Mouse (Mus musculus): ENCODE measurements around the gene Adamts15.

The Adamts15 gene

GRCm38 (mm10) chr9:30922197-30922894 is at the start of gene Adamts15:
Adamts15 (minus strand) TSS chr9:30922452.
- DNase-seq: peak; percentile 11 to 14

DNA sequence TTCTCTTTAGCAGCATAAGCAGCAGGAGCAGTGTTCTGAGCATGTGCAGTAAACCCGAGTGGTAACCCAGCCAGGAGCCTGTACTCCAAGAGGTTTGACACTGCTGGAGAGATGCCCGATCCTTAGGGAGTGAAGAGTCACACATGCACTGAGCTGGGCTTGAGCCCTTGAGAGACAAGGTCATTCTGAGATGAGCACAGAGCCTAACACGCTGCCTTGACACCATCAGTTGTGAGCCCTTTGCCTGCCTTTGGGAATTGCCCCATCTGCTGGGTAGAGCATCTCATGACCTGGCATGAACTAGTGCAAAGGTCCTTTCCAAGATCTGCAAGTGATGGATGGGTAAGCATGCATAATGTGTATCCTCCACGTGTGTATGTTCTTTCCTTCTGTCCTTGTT is 49.7 kb upstream of the Adamts15 start:
- no peak for DNase-seq

- DNase-seq: no peak
These were observed 47.7 kb upstream of the Adamts15 start for GRCm38 (mm10) chr9:30970001-30970400.

GRCm38 (mm10) chr9:30968130-30968529 is 45.9 kb upstream of the Adamts15 start:
- no peak for DNase-seq

GRCm38 (mm10) chr9:30966881-30967280 is 44.6 kb upstream of the Adamts15 start:
- no peak for DNase-seq

DNA sequence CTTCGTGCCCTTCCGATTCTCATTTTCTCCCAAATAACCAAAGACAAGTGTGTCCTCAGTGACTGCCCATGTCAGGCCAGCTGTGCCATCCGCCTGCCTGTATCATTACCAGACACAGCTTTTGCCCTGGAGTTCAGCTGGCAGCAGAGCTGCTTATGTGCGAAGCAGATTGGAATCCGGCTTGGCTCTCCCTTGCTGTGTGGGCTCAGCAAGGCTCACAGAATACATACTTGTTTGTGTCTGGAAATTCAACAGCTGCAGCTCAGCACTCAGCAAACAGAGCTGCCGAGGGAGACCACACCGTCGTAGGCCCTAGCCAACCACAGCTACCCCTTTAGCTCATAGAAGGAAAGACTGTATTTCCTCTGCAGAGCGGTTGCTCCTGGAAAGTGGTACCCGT is 42.4 kb upstream of the Adamts15 start:
- no peak for DNase-seq

DNA sequence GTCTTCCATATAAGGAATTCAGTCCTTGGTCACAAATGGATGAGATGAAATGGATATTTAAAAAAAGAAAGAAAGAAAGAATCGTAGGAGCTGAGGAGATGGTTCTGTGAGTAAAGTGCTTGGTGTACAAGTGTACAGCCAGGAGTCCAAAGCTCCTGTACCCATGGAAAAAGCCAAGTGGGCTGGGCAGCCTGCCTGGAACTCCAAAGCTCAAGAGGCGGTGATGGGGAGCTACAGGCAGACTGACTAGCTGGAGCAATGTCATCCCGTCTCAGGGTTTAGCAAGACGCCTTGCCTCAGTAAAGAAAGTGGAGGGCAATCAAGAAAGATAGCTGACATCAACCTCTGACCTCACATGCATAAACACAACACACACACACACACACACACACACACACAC is 41.5 kb upstream of the Adamts15 start:
- DNase-seq: no peak

GRCm38 (mm10) chr9:30955246-30955645 is 33.0 kb upstream of the Adamts15 start:
- DNase-seq: no peak

DNA sequence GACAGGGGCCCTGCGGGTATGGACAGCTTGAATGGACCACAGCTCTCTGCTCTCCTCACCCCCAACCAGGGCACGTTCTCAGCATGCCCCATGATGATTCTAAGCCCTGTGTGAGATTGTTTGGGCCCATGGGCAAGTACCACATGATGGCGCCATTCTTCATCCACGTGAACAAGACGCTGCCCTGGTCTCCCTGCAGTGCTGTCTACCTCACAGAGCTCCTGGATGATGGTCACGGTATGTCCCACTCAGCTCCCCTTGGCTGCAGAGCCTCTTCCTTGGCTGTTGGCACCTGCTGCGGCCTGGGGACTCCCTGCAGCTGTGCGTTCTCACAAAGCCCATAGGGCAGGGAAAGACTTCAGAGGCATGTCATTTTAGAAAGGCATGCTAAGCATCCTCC is 31.0 kb upstream of the Adamts15 start:
- no peak for DNase-seq

- DNase-seq: no peak
These were observed 29.2 kb upstream of the Adamts15 start for GRCm38 (mm10) chr9:30951461-30951860.

- peak in 1 of 2 experiments; percentile 11 for DNase-seq
These were observed 28.3 kb upstream of the Adamts15 start for GRCm38 (mm10) chr9:30950592-30950991.

DNA sequence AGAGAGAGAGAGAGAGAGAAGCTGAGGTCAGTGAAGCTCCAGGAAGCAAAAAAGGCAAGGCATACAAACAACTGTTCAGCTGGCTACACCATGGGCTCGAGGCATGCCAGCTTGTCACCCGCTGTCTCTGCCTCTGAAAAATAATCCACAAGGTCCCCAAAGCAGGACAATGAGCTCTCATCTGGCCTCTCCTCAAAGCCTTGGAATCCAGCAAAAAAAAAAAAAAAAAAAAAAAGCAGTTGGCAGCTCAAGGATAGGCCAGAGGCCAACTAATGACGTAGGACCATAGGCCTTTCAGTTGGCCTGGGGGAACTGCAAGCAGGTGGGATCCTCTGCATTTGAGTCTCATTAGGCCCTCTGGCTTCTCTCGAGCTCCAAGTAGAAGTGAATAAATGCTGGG is 27.7 kb upstream of the Adamts15 start:
- no peak for DNase-seq

- DNase-seq: no peak
These were observed 27.2 kb upstream of the Adamts15 start for GRCm38 (mm10) chr9:30949422-30949821.

DNA sequence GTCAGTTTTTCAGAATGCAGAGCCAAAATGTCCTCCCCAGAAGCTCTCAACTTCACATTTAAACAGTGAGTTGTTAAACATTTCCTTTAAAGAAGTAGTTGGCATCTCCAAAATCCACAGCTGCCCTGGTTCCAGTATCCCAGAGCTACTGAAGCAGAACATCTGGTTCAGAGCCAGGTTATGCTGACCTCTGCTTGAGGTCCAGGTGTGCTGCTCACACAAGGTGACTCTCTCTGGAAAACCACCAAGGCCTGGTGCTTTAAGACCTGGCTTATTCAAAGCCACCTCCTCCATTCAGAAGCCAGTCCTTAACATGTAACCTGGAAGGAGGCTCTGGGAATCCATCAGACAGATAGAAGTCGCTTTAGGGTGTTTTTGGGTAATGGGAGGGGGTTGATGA is 23.0 kb upstream of the Adamts15 start:
- no peak for DNase-seq

DNA sequence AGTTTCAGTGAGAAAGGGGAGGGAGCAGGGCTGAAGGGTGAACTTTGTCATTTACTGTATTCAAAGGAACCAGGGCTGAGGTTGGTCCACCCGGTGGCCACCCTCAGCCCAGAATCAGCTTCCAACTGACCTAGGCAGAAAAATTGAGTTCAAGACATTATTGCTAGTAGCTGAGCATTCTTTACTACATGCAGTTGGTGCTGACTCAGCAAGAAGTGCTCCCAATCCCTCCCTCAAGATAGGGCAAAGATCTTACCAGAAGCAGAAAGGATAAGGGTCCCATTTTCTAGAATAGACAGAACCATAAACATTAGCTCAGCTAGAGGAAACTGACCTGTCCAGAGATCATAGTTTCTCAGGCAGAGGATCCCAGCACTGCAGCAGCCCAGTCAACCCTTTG is 22.0 kb upstream of the Adamts15 start:
- no peak for DNase-seq

DNA sequence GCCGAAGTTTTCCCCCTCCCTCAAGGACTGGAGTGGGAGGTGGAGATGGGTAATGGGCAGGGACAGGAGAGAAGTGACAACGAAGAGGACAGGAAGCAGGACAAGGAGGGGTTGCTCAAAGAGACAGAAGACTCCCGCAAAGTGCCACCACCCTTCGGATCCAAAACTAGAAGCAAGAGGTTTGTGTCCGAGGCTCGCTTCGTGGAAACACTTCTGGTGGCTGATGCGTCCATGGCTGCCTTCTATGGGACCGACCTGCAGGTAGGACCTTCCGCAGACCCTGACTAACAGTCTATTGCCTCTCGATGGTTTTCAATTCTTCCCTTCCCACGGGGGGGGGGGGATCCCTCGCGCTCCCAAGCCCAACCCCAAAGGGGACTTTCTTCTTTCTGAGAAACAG is 21.1 kb upstream of the Adamts15 start:
- DNase-seq: no peak

DNA sequence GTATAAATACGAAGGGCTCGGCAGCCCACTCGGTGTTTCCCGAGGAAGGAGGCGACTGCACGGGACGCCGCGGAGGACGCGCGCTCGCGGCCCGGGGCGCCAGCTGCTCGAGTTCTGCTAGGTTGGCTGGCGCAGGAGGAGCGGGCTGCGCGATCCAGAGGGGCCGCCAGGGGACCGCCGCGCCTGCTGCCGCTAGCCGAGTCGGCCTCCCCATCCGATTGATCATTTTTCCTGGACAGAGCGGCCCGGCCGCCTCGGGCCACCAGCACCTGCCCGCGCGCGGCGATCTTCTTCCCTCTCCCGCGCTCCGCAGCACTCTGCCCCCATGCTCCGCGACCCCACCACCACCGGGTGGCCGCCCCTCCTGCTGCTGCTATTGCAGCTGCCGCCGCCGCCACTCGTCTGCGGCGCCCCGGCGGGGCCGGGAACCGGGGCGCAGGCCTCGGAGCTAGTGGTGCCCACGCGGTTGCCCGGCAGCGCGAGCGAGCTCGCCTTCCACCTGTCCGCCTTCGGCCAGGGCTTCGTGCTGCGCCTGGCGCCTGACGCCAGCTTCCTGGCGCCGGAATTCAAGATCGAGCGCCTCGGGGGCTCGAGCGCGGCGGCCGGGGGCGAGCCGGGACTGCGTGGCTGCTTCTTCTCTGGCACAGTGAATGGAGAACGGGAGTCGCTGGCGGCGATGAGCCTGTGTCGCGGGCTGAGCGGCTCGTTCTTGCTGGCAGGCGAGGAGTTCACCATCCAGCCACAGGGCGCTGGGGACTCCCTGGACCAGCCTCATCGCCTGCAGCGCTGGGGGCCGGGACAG is 20.5 kb upstream of the Adamts15 start, which contains the start of gene Adamts8:
TSS of gene Adamts8 (plus strand) at position 51 of the 802 bp plus-strand sequence.
- peak; percentile 21 to 23 for DNase-seq

- peak; percentile 87 to 94 for DNase-seq
These were observed 18.1 kb upstream of the Adamts15 start for GRCm38 (mm10) chr9:30940328-30940727.

GRCm38 (mm10) chr9:30936674-30937438 is 14.6 kb upstream of the Adamts15 start:
- peak; percentile 36 to 43 for DNase-seq

- DNase-seq: no peak
These were observed 12.6 kb upstream of the Adamts15 start for GRCm38 (mm10) chr9:30934827-30935226.

GRCm38 (mm10) chr9:30932346-30932745 is 10.1 kb upstream of the Adamts15 start:
- no peak for DNase-seq

DNA sequence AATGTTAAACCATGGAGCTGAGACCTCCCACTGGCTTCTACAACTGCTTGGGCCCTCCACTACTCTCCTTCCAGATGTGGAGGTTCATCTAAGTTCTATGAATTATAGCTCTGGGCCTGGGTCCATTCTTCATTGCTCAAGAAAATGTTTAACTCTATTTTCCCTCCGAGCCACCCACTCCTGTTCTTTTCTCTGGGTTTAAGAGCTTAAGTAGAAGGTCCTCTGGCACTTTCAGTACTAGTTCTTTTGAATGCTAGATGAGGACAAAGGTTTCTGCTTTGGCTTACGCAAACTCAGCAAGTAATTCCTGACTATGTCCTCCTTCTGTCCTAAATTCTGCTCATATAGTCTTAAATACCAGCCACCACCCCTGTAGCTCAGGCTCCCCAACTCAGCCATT is 6.5 kb upstream of the Adamts15 start:
- DNase-seq: no peak

Data from cerebellum, postnatal 36 days (tissue).